Mouse (Mus musculus): ENCODE data around the gene Klhl10. TPM values are rescaled to one million over a fixed set of nuclear protein-coding genes. Genes with fewer than 3 reads are reported as not detected.

Klhl10 gene
- polyA plus RNA-seq, 2 experiments = 0.74 to 2.5 TPM

GRCm38 (mm10) chr11:100493771-100494170 is 52.1 kb downstream of the Klhl10 start:
- no peak overlapping the region for H3K27ac ChIP-seq (replicated peaks; ENCODE audit: low read depth, low read length)
- ATAC-seq (ENCODE audit: low FRiP score, low read depth) (no peak), DNase-seq (ENCODE audit: low spot score) (no peak)
- no peaks in the 10 kb centered on the region for H3K9me3 ChIP-seq (ENCODE audit: control insufficient read depth, low read length)
- H3K27me3 ChIP-seq (ENCODE audit: control insufficient read depth, insufficient read depth, low read length) = no peaks in the 10 kb centered on the region
- TF ChIP-seq POLR2A (IDR thresholded peaks at IDR 0.05; ENCODE audit: borderline replicate concordance, extremely low read depth, insufficient read depth, insufficient read length) = no peak
- H3K4me2 ChIP-seq (replicated peaks; ENCODE audit: low read depth, low read length, severe bottlenecking) = no peak overlapping the region
- H3K36me3 ChIP-seq (ENCODE audit: control insufficient read depth, insufficient read depth, low read length) = peaks cover 94% of the 10 kb centered on the region
- no peaks in the 10 kb centered on the region for H3K4me1 ChIP-seq (ENCODE audit: control insufficient read depth, insufficient read depth, low read length)
- no peak overlapping the region for H3K4me3 ChIP-seq (replicated peaks; ENCODE audit: low read length)
- no peak overlapping the region for H3K9ac ChIP-seq (ENCODE audit: low read depth, low read length, severe bottlenecking)
- 92% methylated on average over 12 of the region's 12 CpGs for WGBS

DNA sequence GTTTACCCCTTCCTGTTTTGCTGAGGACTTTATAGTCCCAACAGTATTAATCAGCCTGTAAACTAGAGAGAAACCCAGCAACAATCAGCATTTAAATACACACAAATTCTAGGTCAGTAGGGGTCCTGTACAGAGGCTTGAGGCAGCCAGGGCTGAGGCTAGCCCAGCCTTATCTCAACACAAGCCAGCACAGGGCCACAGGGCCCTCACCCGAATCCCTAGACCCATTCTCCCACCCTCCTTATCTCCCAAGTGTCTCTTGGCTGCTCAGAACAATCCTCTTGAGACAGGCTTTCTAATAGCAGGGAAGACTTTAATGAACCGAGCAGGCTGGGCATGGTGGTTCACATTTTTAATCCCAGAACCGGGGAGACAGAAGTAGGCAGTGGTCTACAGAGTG is 58.5 kb downstream of the Klhl10 start:
- no peak overlapping the region for H3K4me3 ChIP-seq (replicated peaks; ENCODE audit: low read length)
- H3K9me3 ChIP-seq (ENCODE audit: control insufficient read depth, low read length) = no peaks in the 10 kb centered on the region
- H3K27me3 ChIP-seq (ENCODE audit: control insufficient read depth, insufficient read depth, low read length) = no peaks in the 10 kb centered on the region
- TF ChIP-seq POLR2A (IDR thresholded peaks at IDR 0.05; ENCODE audit: borderline replicate concordance, extremely low read depth, insufficient read depth, insufficient read length) = no peak
- H3K4me2 ChIP-seq (replicated peaks; ENCODE audit: low read depth, low read length, severe bottlenecking) = no peak overlapping the region
- DNase-seq (ENCODE audit: low spot score) (no peak), ATAC-seq (ENCODE audit: low FRiP score, low read depth) (no peak)
- no peak overlapping the region for H3K27ac ChIP-seq (replicated peaks; ENCODE audit: low read depth, low read length)
- 86% methylated on average over 3 of the region's 3 CpGs for WGBS
- H3K36me3 ChIP-seq (ENCODE audit: control insufficient read depth, insufficient read depth, low read length) = peaks cover 97% of the 10 kb centered on the region
- no peak overlapping the region for H3K9ac ChIP-seq (ENCODE audit: low read depth, low read length, severe bottlenecking)
- H3K4me1 ChIP-seq (ENCODE audit: control insufficient read depth, insufficient read depth, low read length) = no peaks in the 10 kb centered on the region

- 93% methylated on average over 7 of the region's 7 CpGs for WGBS
- Histone ChIP-seq H3K4me1 (ENCODE audit: control insufficient read depth, insufficient read depth, low read length) (no peaks in the 10 kb centered on the region), H3K27ac (replicated peaks; ENCODE audit: low read depth, low read length) (no peak overlapping the region), H3K36me3 (ENCODE audit: control insufficient read depth, insufficient read depth, low read length) (peaks cover 97% of the 10 kb centered on the region), H3K27me3 (ENCODE audit: control insufficient read depth, insufficient read depth, low read length) (no peaks in the 10 kb centered on the region), H3K9ac (ENCODE audit: low read depth, low read length, severe bottlenecking) (no peak overlapping the region), H3K4me2 (replicated peaks; ENCODE audit: low read depth, low read length, severe bottlenecking) (no peak overlapping the region), H3K9me3 (ENCODE audit: control insufficient read depth, low read length) (no peaks in the 10 kb centered on the region), H3K4me3 (replicated peaks; ENCODE audit: low read length) (no peak overlapping the region)
- TF ChIP-seq POLR2A (IDR thresholded peaks at IDR 0.05; ENCODE audit: borderline replicate concordance, extremely low read depth, insufficient read depth, insufficient read length) = no peak
- no peak for DNase-seq (ENCODE audit: low spot score)
- no peak for ATAC-seq (ENCODE audit: low FRiP score, low read depth)
Observed at GRCm38 (mm10) chr11:100500651-100501050, 58.9 kb downstream of the Klhl10 start.

DNA sequence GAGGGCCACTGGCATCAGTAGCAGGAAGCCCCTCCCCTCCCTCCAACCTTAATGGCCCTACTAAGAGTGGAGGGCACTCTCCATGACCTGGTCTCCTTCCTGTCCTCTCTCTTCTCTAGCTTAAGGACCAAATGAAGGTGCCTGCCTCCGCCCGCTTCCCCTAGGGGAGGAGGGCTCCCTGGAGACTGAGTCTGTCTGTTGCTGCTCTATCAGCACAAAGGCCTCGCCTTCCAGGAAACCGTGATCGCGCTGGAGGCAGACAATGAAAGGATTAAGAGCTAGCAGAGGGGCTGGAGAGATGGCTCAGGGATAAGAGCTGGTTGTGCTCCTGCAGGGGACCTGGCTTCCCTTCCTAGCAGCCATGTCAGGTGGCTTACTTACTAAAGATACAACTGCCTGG is 59.6 kb downstream of the Klhl10 start:
- Histone ChIP-seq H3K4me3 (replicated peaks; ENCODE audit: low read length) (no peak overlapping the region), H3K9me3 (ENCODE audit: control insufficient read depth, low read length) (no peaks in the 10 kb centered on the region), H3K27me3 (ENCODE audit: control insufficient read depth, insufficient read depth, low read length) (no peaks in the 10 kb centered on the region), H3K4me2 (replicated peaks; ENCODE audit: low read depth, low read length, severe bottlenecking) (no peak overlapping the region), H3K4me1 (ENCODE audit: control insufficient read depth, insufficient read depth, low read length) (no peaks in the 10 kb centered on the region), H3K9ac (ENCODE audit: low read depth, low read length, severe bottlenecking) (no peak overlapping the region), H3K27ac (replicated peaks; ENCODE audit: low read depth, low read length) (no peak overlapping the region), H3K36me3 (ENCODE audit: control insufficient read depth, insufficient read depth, low read length) (peaks cover 96% of the 10 kb centered on the region)
- no peak for DNase-seq (ENCODE audit: low spot score)
- ATAC-seq (ENCODE audit: low FRiP score, low read depth) = no peak
- no peak for TF ChIP-seq POLR2A (IDR thresholded peaks at IDR 0.05; ENCODE audit: borderline replicate concordance, extremely low read depth, insufficient read depth, insufficient read length)
- 73% methylated on average over 6 of the region's 6 CpGs for WGBS

DNA sequence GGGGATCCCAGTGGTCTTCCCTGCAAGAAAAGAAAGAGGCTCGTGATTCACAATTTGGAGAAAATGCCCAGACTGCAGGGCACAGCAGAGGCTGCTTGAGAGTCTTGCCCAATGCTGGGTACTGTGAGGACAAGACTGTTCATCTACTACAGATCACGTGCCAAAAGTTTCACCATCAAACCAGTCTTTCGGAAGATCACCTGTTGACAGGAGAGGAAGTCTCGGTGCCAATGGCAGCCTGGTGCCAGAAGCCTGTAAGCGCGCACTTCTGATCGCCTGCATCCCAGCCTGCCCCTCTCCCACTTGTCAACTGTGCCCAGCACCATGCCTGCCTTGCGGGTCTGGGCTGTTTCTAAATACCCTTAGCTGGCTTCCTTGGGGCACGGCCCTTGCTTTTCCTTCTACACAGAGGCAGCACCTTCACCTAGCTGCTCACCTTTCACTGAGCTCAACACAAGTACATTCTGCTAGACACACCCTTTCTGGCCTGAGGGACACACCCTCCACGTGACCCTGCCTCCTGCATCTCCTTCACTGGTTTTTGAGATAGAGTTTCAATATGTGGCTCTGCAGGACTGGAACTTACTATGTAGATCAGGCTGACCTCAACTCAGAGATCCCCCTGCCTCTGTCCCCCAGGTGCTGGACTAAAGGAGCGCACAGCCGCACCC is 63.4 kb downstream of the Klhl10 start:
- Histone ChIP-seq H3K4me1 (ENCODE audit: control insufficient read depth, insufficient read depth, low read length) (no peaks in the 10 kb centered on the region), H3K9ac (ENCODE audit: low read depth, low read length, severe bottlenecking) (no peak overlapping the region), H3K36me3 (ENCODE audit: control insufficient read depth, insufficient read depth, low read length) (peaks cover 94% of the 10 kb centered on the region), H3K9me3 (ENCODE audit: control insufficient read depth, low read length) (no peaks in the 10 kb centered on the region), H3K4me2 (replicated peaks; ENCODE audit: low read depth, low read length, severe bottlenecking) (no peak overlapping the region), H3K4me3 (replicated peaks; ENCODE audit: low read length) (no peak overlapping the region), H3K27me3 (ENCODE audit: control insufficient read depth, insufficient read depth, low read length) (no peaks in the 10 kb centered on the region), H3K27ac (replicated peaks; ENCODE audit: low read depth, low read length) (no peak overlapping the region)
- 93% methylated on average over 12 of the region's 12 CpGs for WGBS
- no peak for DNase-seq (ENCODE audit: low spot score)
- no peak for TF ChIP-seq POLR2A (IDR thresholded peaks at IDR 0.05; ENCODE audit: borderline replicate concordance, extremely low read depth, insufficient read depth, insufficient read length)
- no peak for ATAC-seq (ENCODE audit: low FRiP score, low read depth)

Measured in limb, embryonic 14.5 days (tissue).